Mouse (Mus musculus) cerebellum, adult 11-12 months (tissue): Measurements from ENCODE around the gene Aes.

Source experiments
- DNase-seq: peaks from one replicate; pipeline ENCODE4 v3.0.0; 2022

Gene Aes

GRCm38 (mm10) chr10:81559163-81559626 lies at the start of gene Aes:
Gene Aes, plus strand, starts transcription at chr10:81559488.
- peak; percentile 85 for DNase-seq

- DNase-seq: no peak
These were observed 49.0 kb upstream of the Aes start for GRCm38 (mm10) chr10:81510246-81510810.

- no peak for DNase-seq
These were observed 45.5 kb upstream of the Aes start for GRCm38 (mm10) chr10:81513798-81514197.

- no peak for DNase-seq
These were observed 42.1 kb upstream of the Aes start for GRCm38 (mm10) chr10:81517227-81517626.

- no peak for DNase-seq
These were observed 40.7 kb upstream of the Aes start for GRCm38 (mm10) chr10:81518546-81518945.

DNA sequence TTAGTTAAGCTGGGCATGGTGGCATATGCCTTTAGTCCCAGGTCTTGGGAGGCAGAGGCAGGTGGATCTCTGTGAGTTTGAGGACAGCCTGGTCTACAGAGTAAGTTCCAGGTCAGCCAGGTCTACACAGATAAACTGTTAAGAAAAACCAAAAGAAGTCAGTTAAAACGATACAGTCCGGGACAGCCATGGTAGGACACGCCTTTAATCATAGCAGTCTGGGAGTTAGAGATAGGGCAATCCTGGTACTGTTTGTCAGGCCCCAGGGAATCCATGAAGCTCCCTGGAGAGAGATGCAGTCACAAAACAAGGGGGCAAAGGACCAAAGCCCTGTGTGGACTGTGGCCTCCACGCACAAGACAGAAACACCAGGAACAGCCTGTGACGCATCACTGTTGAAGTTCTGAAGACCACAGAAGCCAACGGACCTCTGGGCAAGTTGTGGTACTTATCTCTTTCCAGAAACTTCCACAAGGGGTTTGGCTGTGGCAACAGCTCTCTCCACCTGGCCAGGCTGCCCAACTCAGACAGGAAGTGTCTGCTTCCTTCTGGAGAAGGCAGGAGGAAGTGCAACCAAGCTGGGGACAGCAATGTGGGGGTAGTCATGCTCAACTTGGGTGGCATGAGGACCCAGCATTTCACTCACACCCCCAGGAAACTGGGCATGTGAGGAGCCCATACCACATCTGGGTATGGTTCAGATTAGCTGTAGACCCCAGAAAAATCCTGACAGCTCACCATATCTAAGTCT lies 39.9 kb upstream of the Aes start:
- DNase-seq: no peak

DNA sequence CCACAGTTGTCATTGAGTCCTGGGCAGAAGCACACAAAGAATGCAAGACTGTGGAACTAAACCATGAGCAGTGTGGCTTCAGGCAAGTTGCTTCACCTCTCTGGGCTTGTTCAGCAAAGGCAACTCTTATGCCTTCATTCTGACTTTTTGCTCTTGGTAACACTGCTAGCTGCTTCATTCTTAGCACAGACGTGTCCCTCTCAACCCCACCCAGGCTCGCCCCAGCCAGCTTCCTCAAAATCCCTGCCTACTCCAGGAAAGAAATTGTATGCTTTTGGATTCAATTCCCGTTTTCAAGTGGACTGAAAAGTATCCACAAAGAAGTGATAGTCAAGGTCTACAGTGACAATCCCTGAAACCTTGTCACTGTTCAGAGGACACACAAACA lies 39.3 kb upstream of the Aes start:
- DNase-seq: no peak

DNA sequence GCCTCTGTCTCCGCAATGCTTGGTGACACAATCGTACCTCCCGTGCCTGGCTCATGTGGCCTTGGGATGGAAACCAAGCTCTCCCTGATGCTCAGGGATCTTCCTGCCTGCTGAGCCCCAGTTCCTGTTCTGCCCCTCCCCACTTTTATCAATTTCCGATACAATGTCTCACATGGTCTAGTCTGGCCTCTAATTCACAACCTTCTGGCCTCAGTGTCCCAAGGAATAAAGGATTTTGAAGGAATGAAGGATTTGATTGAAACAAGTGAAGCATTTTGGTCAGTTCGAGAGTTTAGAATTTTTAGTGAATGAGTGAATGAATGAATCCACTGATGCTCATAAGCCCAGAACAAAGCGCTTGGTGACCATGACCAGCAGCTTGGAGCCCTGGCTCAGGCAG lies 36.1 kb upstream of the Aes start:
- no peak for DNase-seq

DNA sequence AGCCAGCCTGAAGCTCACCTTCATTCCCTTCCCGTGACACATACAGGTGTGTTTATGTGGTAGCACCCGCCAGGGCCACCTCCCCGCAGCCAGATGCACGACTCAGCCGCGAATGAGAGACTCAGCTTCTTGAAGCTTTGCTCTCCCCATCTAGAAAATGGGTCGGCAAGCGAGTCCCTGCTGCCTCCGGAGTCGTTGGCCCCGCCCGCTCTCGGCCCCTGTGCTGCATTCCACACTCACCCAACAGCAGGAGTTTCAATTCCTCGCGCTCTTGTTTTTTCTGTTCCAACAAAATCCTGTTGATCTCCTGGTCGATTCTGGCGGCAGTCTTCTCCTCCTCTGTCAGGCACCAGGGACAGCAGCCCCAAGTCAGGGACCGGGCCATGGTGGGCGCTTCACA lies 35.7 kb upstream of the Aes start:
- DNase-seq: no peak

- no peak for DNase-seq
These were observed 35.2 kb upstream of the Aes start, which contains the start of gene Gna15 for GRCm38 (mm10) chr10:81524051-81524605. Gene Gna15, minus strand, starts transcription at chr10:81524225.

DNA sequence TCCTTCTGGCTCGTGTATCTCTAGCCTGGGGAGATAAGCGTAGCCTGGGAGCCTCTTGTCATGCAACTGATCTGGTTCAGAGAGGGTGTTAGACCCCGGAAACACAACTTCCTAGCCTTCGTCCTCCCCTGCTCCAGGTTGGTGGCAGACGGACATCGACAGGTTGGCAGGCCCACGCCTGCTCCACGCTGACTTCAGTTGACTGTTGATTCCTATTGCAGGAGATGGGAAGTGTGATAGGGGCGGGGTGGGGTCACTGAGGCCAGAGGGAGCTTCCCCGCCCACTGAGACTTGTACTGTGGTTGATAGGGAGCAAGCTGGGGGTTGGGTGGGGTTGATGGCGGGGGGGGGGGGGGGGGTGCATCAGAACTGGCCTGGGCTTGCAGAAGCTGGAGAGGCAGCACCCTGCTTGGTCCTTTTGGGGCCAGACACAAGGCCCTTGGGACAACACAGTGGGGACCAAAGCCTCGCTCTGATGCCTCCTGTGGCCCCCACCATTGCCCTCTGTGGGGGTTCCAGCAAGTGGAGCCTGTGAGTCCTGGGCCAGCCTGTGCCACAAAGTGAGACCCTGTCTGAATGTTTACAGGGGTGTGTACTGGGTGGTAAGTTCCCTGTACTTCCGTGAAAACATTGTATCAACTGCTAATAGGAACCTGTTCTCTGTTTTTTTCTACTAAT lies 34.1 kb upstream of the Aes start:
- DNase-seq: no peak

GRCm38 (mm10) chr10:81526779-81527178 lies 32.5 kb upstream of the Aes start:
- no peak for DNase-seq

- DNase-seq: no peak
These were observed 24.5 kb upstream of the Aes start for GRCm38 (mm10) chr10:81534826-81535225.

GRCm38 (mm10) chr10:81536734-81537133 lies 22.6 kb upstream of the Aes start:
- no peak for DNase-seq

DNA sequence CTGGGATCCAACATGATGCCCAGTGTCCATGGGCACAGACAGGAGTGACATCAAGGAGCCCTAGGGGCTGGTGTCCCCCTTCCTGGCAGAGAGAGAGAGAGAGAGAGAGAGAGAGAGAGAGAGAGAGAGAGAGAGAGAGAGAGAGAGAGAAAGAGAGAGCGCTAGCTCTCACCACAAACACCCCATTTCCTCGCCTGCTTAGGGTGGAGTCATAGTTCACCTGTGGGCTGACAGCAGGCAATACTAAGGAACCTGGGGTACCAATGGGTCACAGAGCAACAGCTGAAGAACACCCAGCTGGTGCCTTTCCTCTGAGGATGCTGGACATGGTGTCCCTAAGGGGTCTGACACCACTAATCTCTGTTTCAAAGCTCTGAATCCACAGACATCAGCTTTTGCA lies 21.9 kb upstream of the Aes start:
- no peak for DNase-seq

DNA sequence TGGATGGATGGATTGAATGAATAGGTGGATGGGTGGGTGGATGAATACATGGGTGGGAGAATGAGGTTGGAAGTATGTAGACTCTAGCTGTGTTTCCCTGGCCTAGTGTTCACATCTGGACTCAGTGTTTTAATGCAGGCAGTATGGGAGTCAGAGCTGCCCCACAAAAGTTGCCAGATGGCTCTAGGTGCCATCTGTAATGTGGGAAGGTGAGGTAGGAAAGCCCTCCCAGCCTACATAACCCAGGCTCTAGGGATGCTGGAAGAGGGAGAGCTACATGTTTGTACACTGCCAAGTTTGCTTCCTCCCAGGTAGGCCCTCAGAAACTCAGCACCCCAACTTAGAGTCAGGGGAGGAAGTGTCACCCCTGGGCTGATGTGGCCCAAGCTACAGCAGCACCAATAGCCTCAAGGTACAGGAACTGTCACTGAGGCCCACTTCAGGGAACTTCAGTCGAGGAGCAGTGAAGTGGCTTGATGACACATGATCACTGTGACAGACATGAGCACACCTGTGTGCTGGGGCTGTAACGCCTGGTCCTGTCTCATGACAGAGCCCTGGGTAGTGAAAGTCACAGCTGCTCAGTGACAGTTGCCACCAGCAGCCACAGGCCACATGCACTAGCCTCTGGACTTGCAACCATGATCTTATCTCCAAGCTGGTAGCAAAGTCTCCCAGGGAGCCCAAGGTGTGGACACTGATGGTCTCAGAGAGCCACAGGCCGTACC lies 20.8 kb upstream of the Aes start:
- no peak for DNase-seq

GRCm38 (mm10) chr10:81541363-81541762 lies 17.9 kb upstream of the Aes start:
- DNase-seq: no peak

DNA sequence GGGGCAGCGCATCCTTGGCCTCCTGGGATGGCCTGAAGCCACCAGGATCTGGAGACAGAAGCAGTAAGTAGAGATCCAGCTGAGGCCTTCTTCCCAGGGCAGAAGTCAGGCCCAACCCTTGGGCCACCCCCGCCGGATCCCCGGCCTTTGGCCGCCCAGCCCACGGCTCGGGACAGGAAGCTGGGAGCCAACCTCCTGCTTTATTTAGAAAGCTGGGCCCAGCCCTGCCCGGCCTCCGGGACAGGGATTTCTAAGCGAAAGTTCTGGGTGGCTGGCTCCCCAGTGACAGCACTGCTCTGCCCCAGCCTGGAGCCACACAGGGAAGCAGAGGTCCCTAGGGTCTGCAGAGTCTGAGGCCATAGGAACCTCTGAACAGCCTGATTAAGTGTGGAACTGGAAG lies 17.5 kb upstream of the Aes start:
- no peak for DNase-seq

GRCm38 (mm10) chr10:81542727-81543460 lies 16.4 kb upstream of the Aes start:
- no peak for DNase-seq

DNA sequence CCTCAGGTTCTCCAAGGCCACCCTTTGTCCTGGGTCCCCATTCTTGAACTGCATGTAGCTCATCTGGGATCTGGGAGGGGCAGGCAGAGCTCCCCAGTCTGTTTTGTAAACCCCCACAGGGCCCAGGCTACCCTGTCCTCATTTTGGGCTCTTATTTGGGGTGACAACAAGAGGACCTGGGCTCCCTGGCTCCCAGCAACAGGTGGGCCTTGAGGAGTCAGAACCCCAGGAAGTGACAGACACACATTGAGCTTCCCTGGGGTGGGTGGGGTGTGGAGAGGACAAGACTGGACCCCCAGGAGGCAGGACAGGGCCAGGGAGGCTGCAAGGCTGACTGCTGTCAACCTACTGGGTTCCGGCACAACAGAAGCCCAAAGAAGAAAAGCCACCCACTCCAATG lies 15.7 kb upstream of the Aes start:
- DNase-seq: peak; percentile 74

DNA sequence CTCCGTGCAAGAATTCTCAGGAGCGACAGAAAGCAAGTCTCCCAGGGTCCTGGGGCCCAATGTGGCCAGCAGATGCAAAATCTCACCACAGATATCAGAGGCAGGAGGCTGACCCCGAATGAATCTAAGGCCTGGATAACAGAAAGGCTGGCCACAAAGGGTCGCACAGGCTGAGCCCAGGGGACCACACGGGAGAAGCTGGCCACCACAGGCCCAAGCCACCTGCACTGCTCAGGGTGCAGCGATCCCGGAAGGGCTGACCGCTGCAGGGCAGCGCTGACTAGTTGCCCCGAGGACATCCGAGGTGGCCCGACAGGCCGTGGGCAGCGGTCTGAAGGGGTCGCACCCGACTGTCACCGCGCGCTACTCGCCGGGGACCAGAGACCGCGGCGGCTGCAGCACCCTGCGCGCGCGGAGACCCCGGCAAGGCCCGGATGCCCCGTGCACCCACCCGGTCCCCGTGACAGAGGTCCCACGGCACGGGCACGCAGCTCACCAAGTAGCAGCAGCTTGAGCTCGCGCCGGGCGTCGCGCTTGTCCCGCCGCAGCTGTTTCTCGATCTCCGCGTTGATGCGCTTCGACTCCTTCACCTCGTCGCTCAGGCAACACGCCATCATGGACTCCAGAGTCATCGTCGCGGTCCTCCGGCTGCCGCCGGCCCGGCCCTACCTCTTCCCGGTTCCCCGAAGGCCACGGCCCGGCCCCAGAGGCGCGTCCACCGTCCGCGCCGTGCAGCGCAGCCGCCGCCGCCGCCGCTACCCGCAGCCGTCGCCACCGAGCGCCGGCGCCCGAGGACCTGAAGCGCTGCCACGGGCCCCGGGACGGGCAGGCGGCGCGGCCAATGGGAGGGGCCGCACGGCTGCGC lies 14.8 kb upstream of the Aes start:
- no peak for DNase-seq
